Mouse (Mus musculus) right cerebral cortex, postnatal 36 days (tissue): ENCODE measurements at regions not wholly inside any gene's neighbourhood (a gene's known extent, or its start where the extent isn't known, plus 50 kb on each side); places are given as distances from the start of the nearest gene placed in this dataset.

ENCODE experiments used
- DNase-seq, 2 experiments: peaks; one replicate each; pipeline ENCODE4 v3.0.0; 2022; ENCODE audit warnings: low spot score in 2 of 2, mixed read lengths in 1 of 2

GRCm38 (mm10) chr11:38618707-38619106 is 1382.9 kb upstream of the Tenm2 start:
- no peak for DNase-seq

DNA sequence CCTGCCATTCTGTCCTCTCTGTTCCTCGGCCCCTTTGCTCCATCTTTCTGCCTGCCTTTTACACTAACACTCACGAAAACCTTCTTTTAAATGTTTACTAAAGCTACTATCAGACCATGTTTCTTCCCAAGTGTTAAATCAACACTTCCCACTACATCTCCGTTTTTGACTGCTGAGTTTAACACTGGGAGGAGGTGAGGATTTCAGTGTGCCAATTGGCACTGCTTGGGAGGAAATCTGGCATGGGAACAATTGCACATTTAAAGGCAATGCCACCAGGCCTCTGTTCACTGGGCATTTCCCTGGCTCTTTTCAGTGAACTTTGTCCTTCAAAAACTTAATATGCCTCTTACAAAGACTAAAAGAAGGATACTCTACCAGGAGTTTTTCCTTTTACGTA is 1365.2 kb upstream of the Tenm2 start:
- peak in 1 of 2 experiments; percentile 12 for DNase-seq

- no peak for DNase-seq
These were observed 1332.8 kb upstream of the Tenm2 start for GRCm38 (mm10) chr11:38568515-38568914.

- no peak for DNase-seq
These were observed 1308.1 kb upstream of the Tenm2 start for GRCm38 (mm10) chr11:38543893-38544292.

DNA sequence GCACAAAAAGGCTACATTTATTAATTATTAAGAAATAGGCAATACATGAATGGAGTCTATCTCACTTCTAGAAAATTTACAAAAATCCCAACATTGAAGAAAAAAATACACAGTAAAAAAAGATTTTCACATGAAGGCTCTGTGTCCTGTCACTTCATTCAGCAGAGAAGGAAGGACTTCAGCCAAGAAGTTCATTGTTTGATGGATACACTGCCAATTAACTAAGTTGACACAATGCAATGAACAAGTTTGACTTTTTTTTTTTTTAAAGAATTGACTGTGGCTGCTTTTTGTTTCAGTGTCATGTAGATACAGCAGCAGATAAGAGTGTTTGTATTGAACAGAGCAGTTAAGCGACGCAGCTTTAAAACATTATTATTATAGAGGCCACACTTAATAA is 1304.3 kb upstream of the Tenm2 start:
- DNase-seq, result no peak

DNA sequence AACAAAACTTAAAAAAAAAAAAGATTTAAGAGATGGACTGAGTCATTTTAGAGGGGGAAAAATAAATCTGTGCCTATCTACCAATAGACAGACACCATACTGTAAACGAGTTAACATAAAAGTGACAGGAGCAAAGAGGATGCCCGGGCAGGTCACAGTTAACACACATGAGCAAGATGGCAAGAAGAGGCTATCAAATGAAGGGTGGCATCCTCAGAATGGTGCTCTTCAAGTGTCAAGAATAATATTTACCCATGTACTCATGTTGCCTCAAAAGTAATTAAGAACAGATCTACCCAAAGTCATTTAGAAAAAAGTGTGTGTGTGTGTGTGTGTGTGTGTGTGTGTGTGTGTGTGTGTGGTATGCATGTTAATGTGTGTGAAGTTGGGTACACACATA is 1296.5 kb upstream of the Tenm2 start:
- no peak for DNase-seq

DNA sequence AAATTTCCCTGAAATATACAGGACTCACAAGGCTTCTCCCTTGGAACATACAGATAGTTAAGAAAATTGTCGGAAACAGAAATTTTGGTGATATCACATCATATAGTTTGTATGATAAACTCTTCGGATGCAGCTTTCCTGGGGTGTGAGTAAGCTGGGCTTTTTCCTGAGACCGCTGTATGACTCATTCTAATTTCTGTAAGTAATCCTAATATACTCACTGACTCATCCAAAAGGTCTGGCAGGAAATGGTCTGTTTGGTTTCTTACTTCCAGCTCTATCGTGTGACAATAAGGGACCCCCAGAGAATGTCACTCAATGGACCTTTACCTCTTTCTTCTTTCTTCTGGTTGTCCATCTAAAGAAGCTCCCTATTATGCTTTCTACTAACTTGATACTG is 1273.9 kb upstream of the Tenm2 start:
- no peak for DNase-seq

GRCm38 (mm10) chr11:38464239-38464596 is 1228.5 kb upstream of the Tenm2 start:
- no peak for DNase-seq

GRCm38 (mm10) chr11:38463568-38464238 is 1227.9 kb upstream of the Tenm2 start:
- DNase-seq, result no peak

- no peak for DNase-seq
These were observed 1207.5 kb upstream of the Tenm2 start for GRCm38 (mm10) chr11:38443291-38443690.

- no peak for DNase-seq
These were observed 1174.5 kb upstream of the Tenm2 start for GRCm38 (mm10) chr11:38410302-38410701.

- DNase-seq, result no peak
These were observed 1162.0 kb upstream of the Tenm2 start for GRCm38 (mm10) chr11:38397771-38398170.

GRCm38 (mm10) chr11:38386958-38387357 is 1151.2 kb upstream of the Tenm2 start:
- no peak for DNase-seq

- no peak for DNase-seq
These were observed 1110.7 kb upstream of the Tenm2 start for GRCm38 (mm10) chr11:38346442-38346841.

GRCm38 (mm10) chr11:38335411-38335810 is 1099.6 kb upstream of the Tenm2 start:
- no peak for DNase-seq

- DNase-seq, result no peak
These were observed 1061.9 kb upstream of the Tenm2 start for GRCm38 (mm10) chr11:38297693-38298092.

- no peak for DNase-seq
These were observed 1055.5 kb upstream of the Tenm2 start for GRCm38 (mm10) chr11:38291289-38291688.

DNA sequence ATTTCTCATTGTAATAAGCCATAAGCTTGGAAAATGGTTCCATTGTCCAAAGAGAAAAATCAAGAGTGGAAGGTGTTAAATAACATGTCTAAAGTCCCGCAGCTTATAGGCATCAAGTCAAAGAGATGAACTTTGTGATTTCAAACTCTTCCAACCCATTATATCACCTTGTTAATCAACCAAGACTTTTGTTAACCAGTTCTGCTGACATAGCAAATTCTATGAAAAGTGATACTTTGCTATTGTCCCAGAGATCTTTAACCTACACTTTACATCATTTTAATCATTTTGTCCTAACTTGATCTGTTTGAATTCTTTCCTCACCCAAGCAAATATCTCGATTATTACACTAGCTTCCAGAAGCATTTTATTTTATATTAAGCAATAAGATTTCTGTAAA is 1045.2 kb upstream of the Tenm2 start:
- no peak for DNase-seq
